Mouse (Mus musculus) adrenal gland, postnatal 14 days (tissue): ENCODE results near the gene Slc6a18. TPM values are rescaled to one million over a fixed set of nuclear protein-coding genes. Genes with fewer than 3 reads are reported as not detected.
"Not testable (repeated sequence)": the region's sequence is repeated elsewhere in the genome, so short reads cannot be mapped to it uniquely, and the experiment has no call there.

ENCODE experiments used
- DNase-seq: peaks from one replicate; pipeline ENCODE4 v3.0.0; 2021; ENCODE audit warnings: mixed read lengths
- long read RNA-seq, 2 experiments: library from polyadenylated mRNA; stranded (forward); transcript quantifications; one replicate each; pipeline ENCODE4 v2.0.0; 2021
- total RNA-seq: library from RNA; stranded (reverse); gene quantifications from 2 replicates; pipeline ENCODE4 v1.2.3, GENCODE M21; 2021

The Slc6a18 gene
- not detected in 2 replicates for total RNA-seq
- long read RNA-seq, experiment 1, result 0 reads
- long read RNA-seq, experiment 2, result 0 reads

GRCm38 (mm10) chr13:73677853-73678252, at the start of gene Slc6a18:
Slc6a18 (minus strand) TSS chr13:73678023.
- DNase-seq, result no peak

DNA sequence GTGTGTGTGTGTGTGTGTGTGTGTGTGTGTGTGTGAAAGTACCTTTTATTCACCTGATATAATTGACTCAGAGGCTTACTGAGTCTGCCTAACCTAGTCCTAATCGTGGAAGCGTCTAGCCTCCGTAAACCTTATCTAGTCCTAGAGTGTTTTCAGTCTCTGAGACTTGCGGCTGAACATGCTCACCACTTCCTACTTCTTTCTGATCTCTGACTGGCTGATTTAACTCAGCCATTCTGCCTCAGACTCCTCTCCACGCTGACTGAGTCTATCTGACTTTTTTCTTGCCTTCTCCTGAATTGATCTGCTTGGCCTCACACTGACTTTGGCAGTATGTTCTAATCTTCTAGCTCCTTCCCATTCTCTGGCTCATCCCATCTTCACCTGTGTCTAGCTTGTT, 47.5 kb upstream of the Slc6a18 start:
- no peak for DNase-seq

- DNase-seq, result peak; percentile 68
Observed at GRCm38 (mm10) chr13:73723081-73723668, 45.4 kb upstream of the Slc6a18 start.

DNA sequence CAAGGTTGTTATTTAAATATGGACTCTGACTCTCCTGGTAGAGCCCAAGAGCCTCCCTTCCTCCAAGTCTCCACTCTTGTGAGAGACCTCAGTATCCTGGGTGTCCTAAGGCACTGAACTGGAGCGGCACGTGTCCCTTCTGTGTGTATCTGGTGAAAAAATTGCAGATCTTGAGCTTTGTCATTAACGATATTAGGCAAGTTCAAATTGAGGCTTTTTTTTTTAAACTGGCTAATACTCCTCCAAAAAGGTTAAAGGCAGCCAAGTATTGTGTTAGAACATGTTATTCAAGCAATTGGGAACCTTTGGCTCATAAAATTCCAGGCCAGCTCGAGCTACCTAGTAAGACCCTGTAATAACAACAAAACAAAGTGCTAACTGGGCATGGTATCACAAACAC, 42.4 kb upstream of the Slc6a18 start:
- DNase-seq, result no peak

DNA sequence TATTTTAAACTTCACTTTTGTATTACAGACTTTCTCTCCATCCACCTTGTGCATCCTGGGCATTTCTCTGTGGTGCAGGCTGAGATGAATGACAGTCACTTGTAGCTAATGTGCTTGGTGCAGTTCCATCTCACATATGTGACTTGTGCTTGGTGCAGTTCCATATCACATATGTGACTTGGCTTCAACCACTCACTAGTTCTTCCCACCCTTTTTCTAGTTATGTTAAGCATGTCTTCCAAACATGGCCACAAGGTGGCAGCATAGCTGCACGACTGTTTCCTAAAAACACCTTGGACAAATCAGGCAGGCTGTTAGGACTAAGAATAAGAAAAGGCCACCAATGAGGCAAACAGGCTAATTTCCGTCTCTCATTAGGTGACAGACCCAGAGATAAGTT, 40.4 kb upstream of the Slc6a18 start:
- peak; percentile 88 for DNase-seq

GRCm38 (mm10) chr13:73714020-73714419, 36.2 kb upstream of the Slc6a18 start:
- no peak for DNase-seq

- no peak for DNase-seq
Observed at GRCm38 (mm10) chr13:73713204-73713603, 35.4 kb upstream of the Slc6a18 start.

- DNase-seq, result no peak
Observed at GRCm38 (mm10) chr13:73712228-73712627, 34.4 kb upstream of the Slc6a18 start.

DNA sequence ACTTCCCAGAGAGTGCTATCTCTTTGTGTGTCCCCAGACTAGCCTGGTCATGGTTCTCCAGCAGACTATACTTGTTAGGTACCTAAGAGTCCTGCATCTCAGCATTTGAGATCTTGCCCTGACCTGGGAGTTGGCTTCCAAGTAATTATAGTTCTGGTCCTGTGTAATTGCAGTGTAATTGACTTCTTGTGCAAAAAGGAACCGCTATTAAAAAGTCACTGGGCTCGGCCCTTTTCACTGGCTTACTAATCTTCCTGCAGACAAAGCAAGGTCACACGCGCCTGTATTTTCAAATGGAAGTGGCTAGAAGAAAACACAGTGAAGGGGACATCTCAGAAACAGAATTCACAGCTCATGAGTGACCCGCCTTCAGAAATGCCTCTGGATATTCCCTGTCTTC, 34.0 kb upstream of the Slc6a18 start:
- DNase-seq, result no peak

- DNase-seq, result no peak
Observed at GRCm38 (mm10) chr13:73711221-73711620, 33.4 kb upstream of the Slc6a18 start.

- no peak for DNase-seq
Observed at GRCm38 (mm10) chr13:73709491-73709890, 31.7 kb upstream of the Slc6a18 start.

DNA sequence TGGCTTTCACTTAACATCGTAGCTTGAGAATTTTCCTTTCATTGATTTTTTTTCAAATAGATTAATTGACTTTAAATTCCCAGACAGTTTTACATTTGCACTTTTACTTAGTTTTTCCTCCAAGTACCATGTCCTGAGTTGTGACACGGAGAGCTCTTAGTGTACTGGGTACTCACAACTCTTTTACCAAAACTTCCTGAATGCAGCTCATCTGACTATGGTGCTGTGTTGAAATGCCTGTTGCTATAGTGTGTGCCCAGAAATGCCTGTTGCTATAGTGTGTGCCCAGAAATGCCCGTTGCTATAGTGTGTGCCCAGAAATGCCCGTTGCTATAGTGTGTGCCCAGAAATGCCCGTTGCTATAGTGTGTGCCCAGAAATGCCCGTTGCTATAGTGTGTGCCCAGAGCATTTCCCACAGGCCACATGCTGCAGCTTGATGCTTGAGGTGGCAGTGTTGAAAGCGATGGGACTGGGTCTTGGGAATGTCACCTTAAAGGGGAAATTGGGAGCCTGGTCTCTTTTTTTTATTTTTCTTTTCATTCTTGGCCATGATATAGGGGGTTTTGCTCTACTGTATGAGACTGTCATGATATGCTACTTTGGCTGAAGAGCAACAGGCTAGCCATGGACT, 27.0 kb upstream of the Slc6a18 start, which contains the start of gene Slc6a19:
Gene Slc6a19, minus strand, starts transcription at position 172 of the 632 bp plus-strand sequence.
- DNase-seq, result no peak

DNA sequence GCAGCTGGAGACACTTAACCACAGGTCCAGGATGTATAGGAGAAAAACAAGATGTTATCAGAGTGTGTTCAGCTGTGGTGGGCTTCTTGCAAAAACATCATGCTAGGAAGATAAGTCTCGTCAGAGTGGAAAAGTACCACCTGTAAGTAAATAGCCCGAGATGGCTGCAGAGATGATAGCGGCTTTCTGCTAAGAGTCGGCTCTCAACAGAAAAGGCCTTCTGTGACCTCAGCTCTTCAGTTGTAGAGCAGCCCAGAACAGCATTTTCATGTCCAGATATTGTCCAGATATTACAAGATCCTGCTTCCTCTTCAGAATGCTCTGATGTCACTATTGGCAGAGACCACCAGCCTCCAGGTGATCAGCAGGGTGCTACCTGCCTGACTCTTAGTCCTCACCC, 25.7 kb upstream of the Slc6a18 start:
- not testable (repeated sequence) for DNase-seq

DNA sequence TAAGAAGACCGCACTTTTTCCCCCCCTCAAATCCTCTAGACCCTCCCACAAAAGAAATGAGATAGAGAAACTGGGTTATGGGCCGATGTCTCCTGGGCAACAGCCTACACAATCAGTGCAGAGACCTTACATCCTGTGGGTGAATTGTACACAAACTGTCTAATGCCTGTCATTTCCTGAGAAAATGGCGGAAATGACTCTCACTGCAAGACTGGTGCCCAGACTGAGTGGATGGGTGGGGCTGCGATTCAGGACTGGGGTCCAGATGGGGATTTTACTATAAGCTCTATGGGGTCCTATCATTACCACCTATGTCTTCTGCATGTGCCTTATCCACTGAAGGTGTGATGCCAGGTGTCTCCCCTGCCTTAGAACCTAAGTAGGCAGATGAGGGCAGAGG, 25.0 kb upstream of the Slc6a18 start:
- no peak for DNase-seq

DNA sequence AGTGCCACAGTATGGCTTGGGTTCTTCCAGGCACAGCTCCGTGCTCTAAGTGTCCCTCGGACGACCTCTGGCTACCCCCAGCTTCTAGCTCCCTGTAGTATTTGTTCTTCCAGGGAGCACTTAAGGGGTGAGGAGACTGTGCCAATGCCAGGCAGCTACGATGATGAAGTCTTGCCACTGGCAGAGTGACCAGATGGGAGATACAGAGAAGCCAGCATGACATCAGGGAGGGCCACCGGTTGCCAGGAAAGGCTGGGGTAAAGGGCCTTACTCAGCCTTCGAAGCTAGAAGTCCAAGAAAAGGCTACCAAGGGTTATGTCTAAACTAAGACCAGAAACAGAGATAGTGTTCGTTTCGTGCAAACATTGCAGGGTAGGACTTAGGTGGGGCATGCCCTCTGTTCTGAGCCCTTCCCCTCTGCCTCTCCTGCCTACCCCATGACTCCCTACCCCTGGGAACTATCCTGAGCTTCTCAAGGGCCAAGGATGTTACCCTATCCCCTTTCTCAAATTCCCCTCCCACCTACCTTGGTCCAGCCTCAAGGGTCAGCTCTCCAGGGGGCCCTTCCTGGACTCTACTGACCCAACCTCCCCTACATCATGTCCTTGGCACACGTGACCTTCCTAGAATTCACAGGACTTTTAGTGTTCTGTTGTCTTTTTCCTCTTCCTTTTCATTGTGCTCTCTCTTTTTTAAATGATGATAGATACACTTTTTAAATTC, 23.5 kb upstream of the Slc6a18 start:
- peak; percentile 58 for DNase-seq

- no peak for DNase-seq
Observed at GRCm38 (mm10) chr13:73700554-73700953, 22.7 kb upstream of the Slc6a18 start.

DNA sequence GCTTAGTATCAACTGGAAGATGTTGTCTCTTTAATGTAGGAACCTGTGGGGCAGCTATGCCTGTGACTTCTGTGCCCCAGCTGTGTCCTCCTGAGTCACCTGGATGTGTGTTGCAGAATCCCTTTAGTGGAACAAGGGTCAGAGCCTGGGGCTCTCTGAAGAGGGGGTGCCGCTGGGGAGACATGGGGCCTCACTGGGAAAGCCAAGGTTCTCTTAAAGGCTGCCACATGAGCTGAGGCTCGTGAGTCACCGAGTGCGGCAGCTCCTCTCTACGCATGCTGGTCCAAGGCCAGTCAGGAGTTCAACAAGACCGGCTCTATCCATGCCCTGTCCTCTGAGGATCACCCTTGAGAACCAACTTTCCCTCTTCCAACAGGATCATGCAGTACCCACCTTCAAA, 21.9 kb upstream of the Slc6a18 start:
- DNase-seq, result peak; percentile 50

- no peak for DNase-seq
Observed at GRCm38 (mm10) chr13:73696529-73696928, 18.7 kb upstream of the Slc6a18 start.

GRCm38 (mm10) chr13:73694972-73695371, 17.1 kb upstream of the Slc6a18 start:
- no peak for DNase-seq

DNA sequence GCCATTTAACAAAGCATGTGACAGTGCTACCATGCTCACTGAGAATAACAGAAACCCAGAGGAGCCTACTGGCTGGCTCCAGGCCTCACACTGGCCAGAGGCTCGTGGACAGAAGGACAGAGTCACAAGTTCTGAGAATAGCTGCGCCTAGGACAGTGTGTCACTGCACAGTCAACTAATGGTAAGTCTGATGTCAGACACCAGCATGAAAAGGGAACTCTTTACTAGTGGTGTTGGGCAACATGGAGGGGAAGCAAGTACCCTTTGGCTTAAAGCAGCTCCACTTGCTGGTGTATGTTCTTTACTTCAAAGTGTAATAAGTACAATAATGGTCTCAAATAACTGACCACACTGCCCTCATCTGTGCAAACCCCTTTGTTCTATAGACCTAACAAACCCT, 15.5 kb upstream of the Slc6a18 start:
- no peak for DNase-seq

GRCm38 (mm10) chr13:73692249-73692868, 14.5 kb upstream of the Slc6a18 start:
- peak; percentile 84 for DNase-seq

- no peak for DNase-seq
Observed at GRCm38 (mm10) chr13:73688934-73689333, 11.1 kb upstream of the Slc6a18 start.

DNA sequence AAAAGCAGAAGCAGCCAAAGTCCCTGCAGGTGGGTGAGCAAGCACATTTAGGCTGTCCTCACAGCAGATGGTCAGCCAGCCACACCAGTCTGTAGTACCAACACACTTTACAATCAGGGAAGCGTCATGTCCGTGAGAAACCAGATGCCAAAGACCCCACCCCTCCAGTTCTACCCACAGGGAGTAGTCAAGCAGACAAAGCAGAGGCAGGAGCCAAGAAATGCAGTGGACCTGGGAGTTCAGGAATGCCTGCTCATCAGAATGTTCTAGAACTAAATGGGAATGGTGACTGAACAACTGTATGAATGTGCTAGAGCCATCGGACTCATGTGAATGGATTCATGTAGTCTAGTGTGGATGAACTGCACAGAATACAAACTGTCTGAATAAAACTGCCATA, 9.8 kb upstream of the Slc6a18 start:
- DNase-seq, result no peak
